ENCODE assay signal across 8 mouse cellular contexts in the genomic region with DNA sequence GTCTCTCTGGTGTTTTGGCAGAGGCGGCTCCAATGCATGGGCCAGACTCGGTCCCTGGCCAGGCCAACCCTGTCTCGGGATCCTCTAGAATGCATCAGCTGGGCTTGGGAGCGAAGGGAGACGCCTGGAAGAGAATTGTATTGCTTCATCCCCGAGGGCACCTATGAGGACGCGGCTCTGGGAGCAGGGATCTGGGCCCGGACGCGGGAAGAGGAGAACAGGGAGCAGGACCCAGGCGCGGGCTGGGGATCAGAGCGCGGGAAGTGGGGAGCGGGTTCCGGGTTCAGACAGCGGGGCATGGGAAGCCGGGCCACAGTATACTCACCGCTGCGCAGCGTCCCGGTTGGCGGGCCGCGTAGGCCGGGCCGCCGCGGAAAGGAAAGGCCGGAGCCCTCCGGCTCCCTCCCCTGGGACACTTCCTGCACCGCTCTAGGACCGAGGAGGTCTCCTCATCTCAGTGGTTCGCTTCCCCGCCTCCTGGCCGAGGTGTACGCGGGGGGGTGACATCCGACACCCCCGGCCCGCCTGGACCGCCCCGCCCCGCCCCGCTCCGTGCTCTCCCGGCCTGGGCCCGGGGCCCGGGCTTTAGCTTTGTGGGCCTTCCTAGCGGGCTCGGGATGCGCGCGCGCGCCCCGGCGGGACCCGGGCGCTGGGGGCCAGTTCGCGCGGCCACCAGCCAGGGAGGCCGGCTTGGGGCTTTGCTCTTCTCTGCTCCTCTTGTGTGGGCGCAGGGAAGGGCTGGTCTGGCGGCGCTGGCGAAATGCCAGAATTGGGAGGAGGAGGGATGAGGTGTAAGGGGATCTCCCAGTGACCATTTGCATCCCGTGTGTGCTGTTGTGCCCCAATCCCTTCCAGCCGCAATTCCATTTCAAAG. TPM values are rescaled to one million over a fixed set of nuclear protein-coding genes. Genes with fewer than 3 reads are reported as not detected.
DNase-seq lines count a peak whose midpoint lies in the region; ATAC-seq and TF ChIP-seq lines count a peak whose summit lies in the region.

No protein-coding gene starts in this region.

- H3K9me3 ChIP-seq in embryonic facial prominence, embryonic 11.5 days (replicated peaks; ENCODE audit: control insufficient read depth, low read length), result no peaks in the 10 kb centered on the region
- H3K9me3 ChIP-seq in limb, embryonic 13.5 days, result no peaks in the 10 kb centered on the region
- H3K9me3 ChIP-seq in midbrain, embryonic 15.5 days, result no peaks in the 10 kb centered on the region

- WGBS in embryonic facial prominence, embryonic 11.5 days, result under 1% methylated on average over 52 of the region's 71 CpGs
- under 1% methylated on average over 61 of the region's 71 CpGs for WGBS in limb, embryonic 13.5 days
- under 1% methylated on average over 57 of the region's 71 CpGs for WGBS in midbrain, embryonic 15.5 days
- WGBS in spleen, adult 2 months, result 1% methylated on average over 71 of the region's 71 CpGs

- H3K9ac ChIP-seq in embryonic facial prominence, embryonic 11.5 days (replicated peaks; ENCODE audit: low read length), result peak overlapping the region; percentile 97
- peak overlapping the region; percentile 92 for H3K9ac ChIP-seq in limb, embryonic 13.5 days
- peak overlapping the region; percentile 68 for H3K9ac ChIP-seq in midbrain, embryonic 15.5 days

- peak overlapping the region; percentile 86 for H3K4me2 ChIP-seq in embryonic facial prominence, embryonic 11.5 days (ENCODE audit: low read depth, low read length)
- H3K4me2 ChIP-seq in limb, embryonic 13.5 days (replicated peaks), result peak overlapping the region; percentile 91
- peak overlapping the region; percentile 83 for H3K4me2 ChIP-seq in midbrain, embryonic 15.5 days

- H3K4me3 ChIP-seq in embryonic facial prominence, embryonic 11.5 days (ENCODE audit: low read depth, low read length), result peak overlapping the region; percentile 91
- H3K4me3 ChIP-seq in limb, embryonic 13.5 days, result peak overlapping the region; percentile 90
- peak overlapping the region; percentile 51 for H3K4me3 ChIP-seq in midbrain, embryonic 15.5 days
- H3K4me3 ChIP-seq in spleen, adult 2 months (ENCODE audit: extremely low read depth, insufficient read depth, insufficient read length), result peak overlapping the region; percentile 77

- peak; percentile 9 for TF ChIP-seq POLR2A in spleen, adult 2 months (IDR thresholded peaks at IDR 0.05; ENCODE audit: low read depth, low read length)

- peak; percentile 90 for DNase-seq in 3134 (ENCODE audit: extremely low read depth, insufficient read length, low spot score)
- peak; percentile 95 for DNase-seq in adrenal gland, postnatal 14 days
- DNase-seq in embryonic facial prominence, embryonic 11.5 days (ENCODE audit: low spot score), result peak; percentile 95
- DNase-seq in heart, adult 18-20 months, result peak; percentile 93 to 95
- peak; percentile 88 for DNase-seq in kidney, adult 18-20 months
- peak; percentile 36 to 76 for DNase-seq in spleen, adult 2 months (ENCODE audit: low read depth in 1 of 2, low spot score in 2 of 2)

- peak overlapping the region; percentile 94 for H3K27ac ChIP-seq in embryonic facial prominence, embryonic 11.5 days (replicated peaks; ENCODE audit: low read depth, low read length)
- H3K27ac ChIP-seq in limb, embryonic 13.5 days, result peak overlapping the region; percentile 96
- H3K27ac ChIP-seq in midbrain, embryonic 15.5 days, result peak overlapping the region; percentile 88
- peak overlapping the region; percentile 48 for H3K27ac ChIP-seq in spleen, adult 2 months (ENCODE audit: insufficient read depth, low read length)

- H3K4me1 ChIP-seq in embryonic facial prominence, embryonic 11.5 days (ENCODE audit: control insufficient read depth, insufficient read depth, low read length), result no peaks in the 10 kb centered on the region; the same call in 1 of the 2 replicates
- H3K4me1 ChIP-seq in limb, embryonic 13.5 days, result peaks cover 26% of the 10 kb centered on the region
- H3K4me1 ChIP-seq in midbrain, embryonic 15.5 days, result peaks cover 22% of the 10 kb centered on the region
- peaks cover 5% of the 10 kb centered on the region for H3K4me1 ChIP-seq in spleen, adult 2 months (ENCODE audit: control insufficient read depth, insufficient read depth, insufficient read length)

- H3K36me3 ChIP-seq in embryonic facial prominence, embryonic 11.5 days (replicated peaks; ENCODE audit: control insufficient read depth, insufficient read depth, low read depth, low read length), result peaks cover 6% of the 10 kb centered on the region
- H3K36me3 ChIP-seq in limb, embryonic 13.5 days, result peaks cover 59% of the 10 kb centered on the region
- H3K36me3 ChIP-seq in midbrain, embryonic 15.5 days (replicated peaks), result peaks cover 13% of the 10 kb centered on the region; the same call in 1 of the 2 replicates
- peaks cover 8% of the 10 kb centered on the region for H3K36me3 ChIP-seq in spleen, adult 2 months (ENCODE audit: control insufficient read depth, insufficient read depth, low read length)

- no peaks in the 10 kb centered on the region for H3K27me3 ChIP-seq in embryonic facial prominence, embryonic 11.5 days (ENCODE audit: control insufficient read depth, insufficient read depth, low read length)
- H3K27me3 ChIP-seq in limb, embryonic 13.5 days, result no peaks in the 10 kb centered on the region
- H3K27me3 ChIP-seq in midbrain, embryonic 15.5 days (replicated peaks), result no peaks in the 10 kb centered on the region
- no peaks in the 10 kb centered on the region; the same call in 1 of the 2 replicates for H3K27me3 ChIP-seq in spleen, adult 2 months (ENCODE audit: control insufficient read depth, insufficient read depth, low read length)

- peak; percentile 92 for ATAC-seq in embryonic facial prominence, embryonic 11.5 days (replicated peaks; ENCODE audit: insufficient number of reproducible peaks, low FRiP score, low TSS enrichment, low read depth)
- ATAC-seq in limb, embryonic 13.5 days (ENCODE audit: low FRiP score, low read depth), result peak; percentile 97
- ATAC-seq in midbrain, embryonic 15.5 days (replicated peaks), result peak; percentile 91

- no peak for TF ChIP-seq CTCF in spleen, adult 2 months (IDR thresholded peaks at IDR 0.05; ENCODE audit: extremely low read depth, insufficient read depth, insufficient read length, insufficient replicate concordance)

RNA-seq across cellular contexts. Expression of gene Zkscan17, which starts 20.5 kb away (rescaled TPM):
- 19.9 and 22.8 TPM in 2 replicates for total RNA-seq in adrenal gland, postnatal 14 days (2021)
- polyA plus RNA-seq in embryonic facial prominence, embryonic 11.5 days (2014; fragmentation: Nextera tagmentation; extraction: Ambion mirVana), result 21.5 and 23.0 TPM in 2 replicates
- 10 to 100 TPM; 12.5 to 14.2 TPM for total RNA-seq in heart, adult 18-20 months (2021)
- polyA plus RNA-seq in limb, embryonic 13.5 days (2015; fragmentation: Nextera tagmentation; extraction: Ambion mirVana), result 26.1 and 26.8 TPM in 2 replicates
- 15.0 and 16.3 TPM in 2 replicates for polyA plus RNA-seq in midbrain, embryonic 15.5 days (2015; fragmentation: Nextera tagmentation; extraction: Ambion mirVana)
- 8.8 TPM in 2 replicates for polyA plus RNA-seq in spleen, adult 2 months (2012; rRNA removed)

RNA-seq across cellular contexts. Expression of gene Zfp867, which starts 33.8 kb away (rescaled TPM):
- 4.2 and 4.7 TPM in 2 replicates for total RNA-seq in adrenal gland, postnatal 14 days (2021)
- polyA plus RNA-seq in embryonic facial prominence, embryonic 11.5 days (2014; fragmentation: Nextera tagmentation; extraction: Ambion mirVana), result 10.3 and 11.8 TPM in 2 replicates
- 1 to 10 TPM; 2.5 to 3.2 TPM for total RNA-seq in heart, adult 18-20 months (2021)
- polyA plus RNA-seq in limb, embryonic 13.5 days (2015; fragmentation: Nextera tagmentation; extraction: Ambion mirVana), result 10.8 and 11.0 TPM in 2 replicates
- polyA plus RNA-seq in midbrain, embryonic 15.5 days (2015; fragmentation: Nextera tagmentation; extraction: Ambion mirVana), result 13.8 and 15.4 TPM in 2 replicates
- polyA plus RNA-seq in spleen, adult 2 months (2012; rRNA removed), result 0.09 and 0.25 TPM in 2 replicates

RNA-seq across cellular contexts. Expression of gene Nlrp3, which starts 35.3 kb away (rescaled TPM):
- total RNA-seq in adrenal gland, postnatal 14 days (2021), result 0.56 and 0.64 TPM in 2 replicates
- polyA plus RNA-seq in embryonic facial prominence, embryonic 11.5 days (2014; fragmentation: Nextera tagmentation; extraction: Ambion mirVana), result 0.11 and 0.13 TPM in 2 replicates
- total RNA-seq in heart, adult 18-20 months (2021), result under 1 TPM; 0.31 to 0.47 TPM
- polyA plus RNA-seq in limb, embryonic 13.5 days (2015; fragmentation: Nextera tagmentation; extraction: Ambion mirVana), result 0.19 and 0.34 TPM in 2 replicates
- 0.18 TPM in 1 of 2 replicates, not detected in the other for polyA plus RNA-seq in midbrain, embryonic 15.5 days (2015; fragmentation: Nextera tagmentation; extraction: Ambion mirVana)
- polyA plus RNA-seq in spleen, adult 2 months (2012; rRNA removed), result 1.9 and 2.9 TPM in 2 replicates

RNA-seq across cellular contexts. Expression of gene Snap47, which starts 55.1 kb away (rescaled TPM):
- 59.3 and 60.9 TPM in 2 replicates for total RNA-seq in adrenal gland, postnatal 14 days (2021)
- polyA plus RNA-seq in embryonic facial prominence, embryonic 11.5 days (2014; fragmentation: Nextera tagmentation; extraction: Ambion mirVana), result 177 and 191 TPM in 2 replicates
- total RNA-seq in heart, adult 18-20 months (2021), result 10 to 100 TPM; 39.1 to 43.4 TPM
- 149 TPM in 2 replicates for polyA plus RNA-seq in limb, embryonic 13.5 days (2015; fragmentation: Nextera tagmentation; extraction: Ambion mirVana)
- polyA plus RNA-seq in midbrain, embryonic 15.5 days (2015; fragmentation: Nextera tagmentation; extraction: Ambion mirVana), result 539 and 549 TPM in 2 replicates
- polyA plus RNA-seq in spleen, adult 2 months (2012; rRNA removed), result 10.8 and 12.2 TPM in 2 replicates

RNA-seq across cellular contexts. Expression of gene Jmjd4, which starts 56.2 kb away (rescaled TPM):
- 7.9 and 9.5 TPM in 2 replicates for total RNA-seq in adrenal gland, postnatal 14 days (2021)
- 16.1 and 16.2 TPM in 2 replicates for polyA plus RNA-seq in embryonic facial prominence, embryonic 11.5 days (2014; fragmentation: Nextera tagmentation; extraction: Ambion mirVana)
- total RNA-seq in heart, adult 18-20 months (2021), result 10 to 100 TPM; 11.1 to 12.0 TPM
- 16.5 and 18.5 TPM in 2 replicates for polyA plus RNA-seq in limb, embryonic 13.5 days (2015; fragmentation: Nextera tagmentation; extraction: Ambion mirVana)
- 19.2 and 20.5 TPM in 2 replicates for polyA plus RNA-seq in midbrain, embryonic 15.5 days (2015; fragmentation: Nextera tagmentation; extraction: Ambion mirVana)
- polyA plus RNA-seq in spleen, adult 2 months (2012; rRNA removed), result 4.6 and 4.7 TPM in 2 replicates

Comparison
In these comparisons a context has a peak if more than half of its experiments do, and no peak if none do; other contexts are left out.
1. Peak in every context shown above with its lines: DNase-seq, ATAC-seq, H3K4me3 ChIP-seq and H3K27ac ChIP-seq.